Mouse (Mus musculus): Measurements from ENCODE around the gene Bloc1s5. TPM values are rescaled to one million over a fixed set of nuclear protein-coding genes. Genes with fewer than 3 reads are reported as not detected.

Gene Bloc1s5
- 10 to 100 TPM in 1 of 2 experiments, 1 to 10 TPM in 1; 5.2 to 13.0 TPM for total RNA-seq (2023)

GRCm38 (mm10) chr13:38634800-38635269, at the start of gene Bloc1s5:
Gene Bloc1s5 (minus strand): TSS chr13:38635109.

GRCm38 (mm10) chr13:38658528-38659280, 23.8 kb upstream of the Bloc1s5 start, which contains the start of gene Eef1e1:
Gene Eef1e1 (minus strand): TSS chr13:38659058.

Other genes starting within 250 kb of the Bloc1s5 start
- 100 to 1,000 TPM; 117 to 123 TPM for gene Txndc5, start 106.3 kb downstream of the Bloc1s5 start, total RNA-seq (2023)
- gene Eef1e1, start 23.9 kb upstream of the Bloc1s5 start, total RNA-seq (2023) = 10 to 100 TPM; 34.5 to 37.4 TPM